Mouse (Mus musculus): ENCODE results near the gene Usp38. TPM values are rescaled to one million over a fixed set of nuclear protein-coding genes. Genes with fewer than 3 reads are reported as not detected.
A peak's percentile ranks its signal among the peaks of the same experiment; 100 is the strongest.
"Not testable (repeated sequence)": the region's sequence is repeated elsewhere in the genome, so short reads cannot be mapped to it uniquely, and the experiment has no call there.

The Usp38 gene
- not detected in 2 replicates for polyA plus RNA-seq (2012; ENCODE audit: insufficient read depth, insufficient read length, low replicate concordance, missing spikeins)

GRCm38 (mm10) chr8:81014789-81015699, at the start of gene Usp38:
TSS of gene Usp38 (minus strand) at chr8:81014928.
- Histone ChIP-seq H3K4me3 (ENCODE audit: insufficient read depth, low read depth, low read length) (peak within 1 kb of the TSS; percentile 84), H3K27ac (ENCODE audit: insufficient read depth, low read depth, low read length) (peak within 1 kb of the TSS; percentile 58), H3K4me1 (ENCODE audit: control insufficient read depth, insufficient read depth, low read length) (no peaks in the 10 kb centered on the region)
- TF ChIP-seq POLR2A (IDR thresholded peaks at IDR 0.05; ENCODE audit: insufficient read depth, low read depth, low read length) (peak; percentile 90), CTCF (IDR thresholded peaks at IDR 0.05; ENCODE audit: insufficient read depth, low read depth, low read length) (no peak)
- 3% methylated on average over 56 of the region's 57 CpGs for WGBS

DNA sequence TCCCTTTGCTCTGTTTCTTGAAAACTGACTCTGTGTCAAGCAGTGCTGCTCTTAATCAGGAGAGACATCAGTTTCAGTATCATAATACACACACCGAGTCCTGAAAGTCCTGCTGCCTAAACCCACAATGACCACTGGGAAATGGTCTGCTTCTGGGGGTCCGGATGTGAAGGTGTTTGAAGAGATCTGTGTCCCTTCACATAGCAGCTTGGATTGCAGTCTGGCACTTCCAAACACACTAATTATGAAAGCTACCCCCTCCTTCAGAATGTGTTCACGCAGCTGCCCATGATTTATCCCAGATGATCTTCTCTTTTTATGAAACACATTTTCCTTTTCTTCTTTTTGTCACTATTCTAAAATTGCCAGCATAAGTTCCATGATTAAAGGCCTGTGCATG, 47.8 kb upstream of the Usp38 start:
- no peaks in the 10 kb centered on the region for H3K4me1 ChIP-seq (ENCODE audit: control insufficient read depth, insufficient read depth, low read length)
- no peak overlapping the region for H3K4me3 ChIP-seq (ENCODE audit: insufficient read depth, low read depth, low read length)
- no peak overlapping the region for H3K27ac ChIP-seq (ENCODE audit: insufficient read depth, low read depth, low read length)
- 75% methylated on average over 3 of the region's 3 CpGs for WGBS
- TF ChIP-seq POLR2A (IDR thresholded peaks at IDR 0.05; ENCODE audit: insufficient read depth, low read depth, low read length) (no peak), CTCF (IDR thresholded peaks at IDR 0.05; ENCODE audit: insufficient read depth, low read depth, low read length) (no peak)

DNA sequence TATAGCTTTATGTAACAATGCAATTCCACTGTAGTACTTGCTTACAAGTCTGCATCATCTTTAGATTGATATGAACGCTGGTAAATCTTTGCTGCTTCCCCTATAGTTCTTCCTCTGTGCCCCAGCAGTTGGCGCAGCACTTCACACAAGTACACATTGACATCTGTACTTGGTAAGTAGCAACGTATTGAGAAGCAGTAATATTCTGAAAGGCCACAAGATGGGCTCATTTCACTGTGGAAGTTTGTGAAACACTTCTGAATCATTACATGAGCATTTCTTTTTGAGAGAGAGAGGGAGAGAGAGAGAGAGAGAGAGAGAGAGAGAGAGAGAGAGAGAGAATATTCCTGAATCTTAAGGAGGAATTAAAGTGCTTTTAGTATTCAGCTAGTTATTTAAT, 47.2 kb upstream of the Usp38 start:
- no peak overlapping the region for H3K4me3 ChIP-seq (ENCODE audit: insufficient read depth, low read depth, low read length)
- whole genome bisulfite sequencing: 32% methylated on average over 3 of the region's 3 CpGs
- TF ChIP-seq POLR2A (IDR thresholded peaks at IDR 0.05; ENCODE audit: insufficient read depth, low read depth, low read length) (no peak), CTCF (IDR thresholded peaks at IDR 0.05; ENCODE audit: insufficient read depth, low read depth, low read length) (no peak)

GRCm38 (mm10) chr8:81044201-81044600, 29.5 kb upstream of the Usp38 start:
- TF ChIP-seq POLR2A (IDR thresholded peaks at IDR 0.05; ENCODE audit: insufficient read depth, low read depth, low read length) (no peak), CTCF (IDR thresholded peaks at IDR 0.05; ENCODE audit: insufficient read depth, low read depth, low read length) (no peak)
- Histone ChIP-seq H3K27ac (ENCODE audit: insufficient read depth, low read depth, low read length) (no peak overlapping the region), H3K4me3 (ENCODE audit: insufficient read depth, low read depth, low read length) (no peak overlapping the region), H3K4me1 (ENCODE audit: control insufficient read depth, insufficient read depth, low read length) (no peaks in the 10 kb centered on the region)
- 33% methylated on average over 3 of the region's 3 CpGs for WGBS

More for the DNA sequence above, 47.2 kb upstream of the Usp38 start:
- peaks cover under 1% of the 10 kb centered on the region; the same call in 1 of the 2 replicates for H3K4me1 ChIP-seq (ENCODE audit: control insufficient read depth, insufficient read depth, low read length)
- no peak overlapping the region for H3K27ac ChIP-seq (ENCODE audit: insufficient read depth, low read depth, low read length)

- no peak overlapping the region for H3K27ac ChIP-seq (ENCODE audit: insufficient read depth, low read depth, low read length)
- no peaks in the 10 kb centered on the region for H3K4me1 ChIP-seq (ENCODE audit: control insufficient read depth, insufficient read depth, low read length)
- TF ChIP-seq POLR2A (IDR thresholded peaks at IDR 0.05; ENCODE audit: insufficient read depth, low read depth, low read length): no peak
- no peak for TF ChIP-seq CTCF (IDR thresholded peaks at IDR 0.05; ENCODE audit: insufficient read depth, low read depth, low read length)
- H3K4me3 ChIP-seq (ENCODE audit: insufficient read depth, low read depth, low read length): no peak overlapping the region
- 37% methylated on average over 2 of the region's 2 CpGs for WGBS
Observed at GRCm38 (mm10) chr8:81027991-81028390, 13.3 kb upstream of the Usp38 start.

GRCm38 (mm10) chr8:81017548-81017947, 2.8 kb upstream of the Usp38 start:
- not testable (repeated sequence) for H3K27ac ChIP-seq (ENCODE audit: insufficient read depth, low read depth, low read length); H3K4me1 ChIP-seq (ENCODE audit: control insufficient read depth, insufficient read depth, low read length); H3K4me3 ChIP-seq (ENCODE audit: insufficient read depth, low read depth, low read length)
- WGBS: 91% methylated on average over 8 of the region's 8 CpGs

DNA sequence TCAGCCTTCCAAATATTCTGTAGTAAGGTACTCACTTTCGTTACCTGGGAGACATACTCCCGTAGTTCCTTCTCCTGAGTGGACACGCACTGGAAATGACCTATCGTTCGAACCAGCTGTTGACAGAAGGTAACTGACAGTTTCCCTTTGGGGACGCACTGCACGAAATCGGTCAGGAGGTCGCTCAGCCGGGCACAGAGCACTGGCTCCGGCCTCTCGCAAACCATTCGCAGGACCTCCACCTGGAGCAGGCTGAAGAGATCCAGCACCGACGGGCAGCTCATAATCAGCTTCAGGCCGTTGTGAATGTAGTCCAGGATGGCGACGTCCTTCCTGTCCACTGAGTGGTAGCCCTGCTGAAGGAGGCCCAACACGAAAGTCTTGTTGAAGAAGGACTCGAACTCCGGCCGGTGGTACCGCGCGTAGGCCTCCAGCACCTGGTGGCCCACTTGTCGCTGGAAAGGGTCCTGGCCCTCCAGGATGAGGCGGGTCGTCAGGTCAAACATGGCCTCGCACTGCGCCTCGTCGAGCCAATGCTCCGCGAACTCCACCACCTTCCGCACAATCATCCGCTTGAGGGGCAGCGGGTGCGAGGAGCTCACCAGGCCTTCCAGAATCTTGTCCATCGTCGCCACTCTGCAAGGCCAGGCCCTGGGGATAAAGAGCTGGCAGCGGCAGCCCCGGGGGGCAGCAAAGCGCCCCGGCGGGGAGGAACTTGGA, 757 bp downstream of the Usp38 start:
- Histone ChIP-seq H3K27ac (ENCODE audit: insufficient read depth, low read depth, low read length) (peak overlapping the region; percentile 58; the same call in 1 of the 2 replicates), H3K4me3 (ENCODE audit: insufficient read depth, low read depth, low read length) (peak overlapping the region; percentile 84), H3K4me1 (ENCODE audit: control insufficient read depth, insufficient read depth, low read length) (no peaks in the 10 kb centered on the region)
- TF ChIP-seq POLR2A (IDR thresholded peaks at IDR 0.05; ENCODE audit: insufficient read depth, low read depth, low read length): no peak
- TF ChIP-seq CTCF (IDR thresholded peaks at IDR 0.05; ENCODE audit: insufficient read depth, low read depth, low read length): no peak
- WGBS: 3% methylated on average over 45 of the region's 45 CpGs

DNA sequence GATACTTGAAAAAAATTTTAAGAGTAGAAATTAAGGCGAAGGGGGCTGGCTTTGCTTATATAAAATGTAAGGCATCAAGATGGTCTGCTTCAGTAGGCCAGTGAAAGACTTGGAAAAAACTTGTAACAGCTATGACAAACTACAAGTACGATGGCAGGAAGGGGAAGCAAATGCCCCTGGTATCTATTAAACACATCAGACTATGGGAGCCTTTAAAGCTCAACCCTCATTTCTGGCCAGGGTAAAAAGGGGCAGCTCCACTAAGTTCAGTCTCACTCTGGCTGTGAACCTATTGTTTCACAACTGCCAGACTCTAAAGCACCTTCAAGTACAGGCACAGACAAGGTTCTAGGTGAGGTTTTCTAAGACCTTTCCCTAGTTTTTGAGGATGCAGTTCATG, 2.0 kb downstream of the Usp38 start:
- no peaks in the 10 kb centered on the region for H3K4me1 ChIP-seq (ENCODE audit: control insufficient read depth, insufficient read depth, low read length)
- WGBS: 27% methylated on average over 2 of the region's 2 CpGs
- no peak overlapping the region for H3K27ac ChIP-seq (ENCODE audit: insufficient read depth, low read depth, low read length)
- H3K4me3 ChIP-seq (ENCODE audit: insufficient read depth, low read depth, low read length): no peak overlapping the region
- TF ChIP-seq POLR2A (IDR thresholded peaks at IDR 0.05; ENCODE audit: insufficient read depth, low read depth, low read length): no peak
- TF ChIP-seq CTCF (IDR thresholded peaks at IDR 0.05; ENCODE audit: insufficient read depth, low read depth, low read length): no peak

GRCm38 (mm10) chr8:81012031-81012560, 2.6 kb downstream of the Usp38 start:
- Histone ChIP-seq H3K4me1 (ENCODE audit: control insufficient read depth, insufficient read depth, low read length) (no peaks in the 10 kb centered on the region), H3K27ac (ENCODE audit: insufficient read depth, low read depth, low read length) (no peak overlapping the region), H3K4me3 (ENCODE audit: insufficient read depth, low read depth, low read length) (peak overlapping the region; percentile 27; the same call in 1 of the 2 replicates)
- no peak for TF ChIP-seq CTCF (IDR thresholded peaks at IDR 0.05; ENCODE audit: insufficient read depth, low read depth, low read length)
- no peak for TF ChIP-seq POLR2A (IDR thresholded peaks at IDR 0.05; ENCODE audit: insufficient read depth, low read depth, low read length)
- 54% methylated on average over 4 of the region's 4 CpGs for WGBS
